Mouse (Mus musculus) heart, adult 8-10 months (tissue): ENCODE measurements around the gene Dvl3. TPM values are rescaled to one million over a fixed set of nuclear protein-coding genes. Genes with fewer than 3 reads are reported as not detected.
"Not testable (repeated sequence)": the region's sequence is repeated elsewhere in the genome, so short reads cannot be mapped to it uniquely, and the experiment has no call there.

Experiments used
- DNase-seq: peaks from one replicate; pipeline ENCODE4 v3.0.0; 2022; ENCODE audit warnings: low spot score
- total RNA-seq, 4 experiments: library from RNA; stranded (reverse); gene quantifications; 2 replicates each; pipeline ENCODE4 v1.2.4; 2022

The Dvl3 gene
- 10 to 100 TPM; 45.9 to 51.0 (median 48.2) TPM for total RNA-seq

DNA sequence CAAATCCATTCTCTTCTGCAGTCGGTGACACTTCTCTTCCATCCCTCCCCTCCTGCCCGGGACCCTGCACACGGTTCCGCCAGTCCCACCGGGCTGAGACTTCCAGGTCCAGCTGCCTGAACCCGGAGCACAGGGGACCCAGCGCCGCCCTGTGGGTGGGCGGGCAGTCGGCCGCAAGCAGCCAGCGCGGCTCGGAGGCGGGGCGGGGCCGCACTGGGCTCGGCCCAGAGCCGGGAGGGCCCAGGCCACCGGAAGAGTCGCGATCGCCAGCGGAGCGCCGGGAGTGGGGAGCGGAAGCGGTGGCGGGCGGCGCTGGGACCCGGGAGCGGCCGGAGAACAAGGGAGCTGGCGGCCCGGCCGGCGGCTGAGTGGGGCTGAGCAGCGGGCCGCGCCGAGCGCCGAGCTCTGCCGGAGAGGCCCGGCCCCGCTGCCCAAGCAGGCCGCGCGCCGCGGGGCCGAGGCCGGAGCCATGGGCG is at the start of gene Dvl3:
Gene Dvl3 (plus strand): TSS at position 257 of the 476 bp plus-strand sequence.
- peak; percentile 88 for DNase-seq

DNA sequence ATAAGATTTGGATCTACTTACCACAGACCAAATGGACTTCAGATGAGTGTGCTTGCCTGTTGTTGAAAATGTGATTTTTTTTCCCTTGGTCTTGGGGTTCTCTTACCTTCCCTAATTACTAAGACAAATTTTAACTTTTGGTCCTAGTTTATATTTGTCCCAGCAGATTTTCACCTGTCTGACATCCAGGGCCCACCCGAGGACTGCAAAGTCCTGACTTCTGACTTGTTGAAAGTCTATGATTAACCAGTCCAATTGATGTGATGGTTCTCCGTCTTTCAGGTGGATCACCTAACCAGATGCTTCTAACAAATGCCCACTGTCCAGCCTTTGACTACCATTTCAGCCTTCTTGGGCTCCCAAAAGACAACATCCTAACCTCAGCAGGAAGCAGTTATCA is 45.8 kb upstream of the Dvl3 start:
- no peak for DNase-seq

DNA sequence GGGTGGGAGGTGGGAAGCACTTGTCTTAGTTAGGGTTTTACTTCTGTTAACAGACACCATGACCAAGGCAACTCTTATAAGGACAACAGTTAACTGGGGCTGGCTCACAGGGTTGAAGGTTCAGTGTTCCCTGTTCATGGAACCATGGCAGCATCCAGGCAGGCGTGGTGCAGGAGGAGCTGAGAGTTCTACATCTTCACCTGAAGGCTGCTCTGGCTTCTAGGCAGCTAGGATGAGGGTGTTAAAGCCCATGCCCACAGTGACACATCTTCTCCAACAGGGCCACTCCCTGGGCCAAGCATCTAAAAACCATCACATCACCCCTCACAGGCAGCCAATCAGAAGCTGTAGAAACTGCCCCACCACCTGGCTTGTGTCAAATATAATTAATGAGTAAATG is 45.1 kb upstream of the Dvl3 start:
- DNase-seq: no peak

DNA sequence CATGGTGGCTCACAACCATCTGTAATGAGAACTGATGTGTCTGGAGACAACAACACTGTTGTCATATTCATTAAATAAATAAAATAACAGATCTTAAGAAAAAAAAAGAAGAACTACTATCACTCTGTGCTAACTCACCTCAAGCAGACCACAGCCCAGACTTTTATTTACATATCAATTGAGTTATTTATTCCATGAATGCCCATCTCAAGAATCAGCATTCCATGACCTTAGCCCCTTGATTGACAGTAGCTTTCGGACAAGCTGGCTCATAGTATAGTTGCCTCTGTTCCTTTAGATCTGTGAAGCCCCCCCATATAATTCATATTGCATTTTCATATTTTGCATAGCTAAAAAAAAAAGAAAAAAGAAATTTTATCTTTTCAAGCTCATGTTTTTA is 43.0 kb upstream of the Dvl3 start:
- DNase-seq: no peak

DNA sequence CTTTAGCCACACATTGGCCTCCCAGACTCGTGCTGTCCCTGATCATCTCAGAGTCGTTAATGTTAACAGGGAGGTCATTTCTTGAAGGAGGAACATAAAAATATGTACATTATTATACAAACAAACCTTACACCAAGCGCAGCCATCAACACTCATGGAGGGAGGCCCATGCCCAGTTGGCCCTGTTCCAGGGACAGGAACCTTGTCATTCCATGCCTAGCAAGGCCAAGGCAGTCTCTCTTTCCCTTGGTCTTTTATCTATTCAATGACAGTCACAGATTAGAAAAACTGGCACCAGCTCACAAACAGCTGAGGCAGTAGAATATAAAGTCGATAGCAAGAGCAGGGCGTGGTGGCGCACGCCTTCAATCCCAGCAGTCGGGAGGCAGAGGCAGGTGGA is 42.6 kb upstream of the Dvl3 start:
- no peak for DNase-seq

DNA sequence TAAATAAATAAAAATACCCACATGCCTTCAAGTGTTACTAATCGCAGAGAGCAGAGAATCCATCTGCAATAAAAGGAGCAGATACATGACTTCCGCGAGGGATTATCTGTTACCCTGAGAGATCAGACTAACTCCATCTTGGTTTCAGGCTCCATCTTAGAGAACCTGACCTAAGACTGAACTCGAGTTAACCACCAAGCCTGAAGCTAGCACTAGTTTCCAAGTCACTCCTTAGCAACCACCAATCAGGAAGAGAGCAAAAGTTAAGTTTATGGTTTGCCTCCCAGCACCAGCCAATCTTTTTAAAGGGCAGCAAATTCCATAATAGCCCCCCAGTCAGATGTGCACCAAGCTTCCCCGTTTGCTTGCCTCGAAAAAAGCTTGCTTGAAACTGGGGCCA is 42.0 kb upstream of the Dvl3 start:
- DNase-seq: no peak

DNA sequence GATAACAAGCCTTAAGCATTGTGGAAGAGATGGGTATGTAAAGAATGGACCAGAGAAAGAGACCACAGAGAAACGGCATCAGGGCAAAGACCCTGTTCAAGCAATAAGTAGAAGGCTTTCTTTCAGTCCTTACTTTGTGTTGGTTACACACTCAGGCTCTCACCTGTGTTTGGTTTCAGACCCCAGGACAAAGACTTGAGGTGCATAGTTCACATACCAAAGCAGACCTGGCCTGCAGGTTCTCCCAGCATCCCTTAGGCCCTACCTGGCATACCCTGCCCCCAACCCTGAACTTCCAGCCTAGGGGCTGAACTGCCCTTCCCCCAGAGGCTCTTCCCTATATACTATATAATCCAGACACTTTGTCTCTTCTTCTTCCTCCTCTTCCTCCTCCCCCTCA is 41.4 kb upstream of the Dvl3 start:
- DNase-seq: no peak

DNA sequence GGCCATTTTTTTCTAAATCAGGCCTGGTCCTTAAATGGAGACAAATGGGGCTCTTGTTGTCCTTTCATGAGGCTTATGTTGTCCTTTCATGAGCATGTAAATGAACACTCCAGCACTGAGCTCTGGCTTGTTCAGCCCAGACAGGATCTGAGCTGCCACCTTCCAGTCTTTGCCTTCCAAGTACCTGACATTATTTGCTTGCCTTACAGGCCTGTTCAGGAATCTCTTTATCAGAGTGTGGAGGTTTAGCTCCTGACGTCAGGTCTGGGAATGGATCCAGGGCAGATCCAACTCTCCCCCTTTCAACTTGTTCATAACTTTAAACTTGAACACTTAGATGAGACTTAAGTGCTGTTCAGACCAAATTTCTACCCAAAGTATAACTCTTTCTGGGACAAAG is 39.9 kb upstream of the Dvl3 start:
- peak; percentile 53 for DNase-seq

DNA sequence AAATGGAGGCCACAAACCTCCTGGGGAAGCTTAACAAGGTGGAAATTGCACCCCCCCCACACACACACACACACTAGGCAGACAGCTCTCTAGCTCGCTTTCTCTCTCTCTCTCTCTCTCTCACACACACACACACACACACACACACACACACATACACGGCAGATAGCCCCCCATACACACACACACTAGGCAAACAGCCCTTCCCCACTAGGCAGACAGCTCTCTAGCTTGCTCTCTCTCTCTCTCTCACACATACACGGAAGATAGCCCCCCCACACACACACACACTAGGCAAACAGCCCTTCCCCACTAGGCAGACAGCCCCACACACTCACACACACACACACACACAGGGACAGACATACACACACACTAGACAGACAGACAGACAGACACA is 39.5 kb upstream of the Dvl3 start:
- DNase-seq: no peak

DNA sequence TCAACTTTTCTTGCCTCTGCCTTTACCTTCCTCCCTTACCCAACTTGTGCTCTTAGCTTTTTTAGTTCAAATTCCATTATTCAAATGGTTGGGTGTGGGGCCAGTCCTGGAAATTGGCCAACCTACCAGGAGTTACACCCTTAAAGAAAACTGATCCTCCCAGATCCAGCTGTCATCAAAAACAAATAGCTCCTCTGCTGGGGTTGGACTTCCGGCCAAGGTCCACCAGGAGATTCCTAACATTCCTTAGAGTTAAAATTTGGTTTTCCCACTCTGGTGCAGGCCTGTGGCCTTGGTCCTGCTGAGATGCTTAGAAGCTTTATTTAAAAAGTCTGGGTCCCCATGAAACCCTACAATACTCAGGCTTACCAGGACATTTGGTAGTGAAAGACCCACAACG is 38.3 kb upstream of the Dvl3 start:
- no peak for DNase-seq

DNA sequence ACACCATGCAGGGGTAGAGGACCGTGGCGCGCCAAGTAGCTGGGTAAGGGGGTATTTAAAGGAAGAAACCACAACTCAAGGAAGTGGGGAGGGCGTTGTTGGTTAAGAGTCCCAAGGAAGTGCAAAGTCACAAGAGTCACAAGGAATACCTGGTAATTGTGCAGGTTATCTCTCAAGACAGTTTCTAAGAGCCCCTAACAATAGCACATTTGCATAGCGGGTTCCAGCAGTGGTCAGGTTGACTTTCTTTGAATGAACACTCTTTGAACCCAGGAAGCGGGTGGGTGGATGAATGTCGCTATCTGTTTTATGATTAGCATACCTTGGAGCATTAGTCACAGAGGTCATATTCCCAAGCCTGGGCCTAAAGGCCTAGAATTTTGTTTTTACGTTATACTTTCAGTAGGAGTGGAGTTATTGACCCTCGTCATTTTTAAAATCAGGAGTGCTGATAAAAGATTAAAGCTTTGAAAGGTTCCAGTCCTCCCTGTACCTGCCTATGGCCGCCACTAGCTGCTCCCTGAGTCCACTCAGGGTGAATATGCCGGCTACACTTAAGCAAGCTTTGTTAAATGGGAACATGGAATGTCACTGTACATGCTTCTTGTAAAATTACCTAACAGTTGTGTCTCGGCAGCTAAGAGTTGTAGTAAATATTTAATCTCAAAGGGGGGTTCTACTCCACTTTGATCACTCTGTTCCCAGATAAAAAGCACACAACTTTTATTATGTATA is 37.6 kb upstream of the Dvl3 start:
- not testable (repeated sequence) for DNase-seq

DNA sequence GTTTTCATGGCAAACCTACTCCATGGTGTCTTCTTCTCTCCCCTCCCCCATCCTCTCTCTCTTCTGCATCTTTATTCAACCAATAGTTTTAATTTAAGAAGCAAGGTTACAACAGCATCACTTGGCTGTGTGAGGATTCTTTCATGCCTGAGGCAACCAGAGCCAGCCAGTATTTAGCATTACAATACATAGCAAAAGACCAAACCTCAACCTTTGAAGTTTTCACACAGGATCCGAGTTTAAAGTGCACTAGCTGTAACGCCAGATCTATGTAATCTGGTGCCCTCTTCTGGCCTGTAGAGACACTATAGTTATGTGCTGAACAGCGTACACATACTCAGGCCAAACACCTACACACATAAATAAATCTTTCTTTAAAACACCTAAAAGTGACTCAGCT is 36.7 kb upstream of the Dvl3 start:
- no peak for DNase-seq

DNA sequence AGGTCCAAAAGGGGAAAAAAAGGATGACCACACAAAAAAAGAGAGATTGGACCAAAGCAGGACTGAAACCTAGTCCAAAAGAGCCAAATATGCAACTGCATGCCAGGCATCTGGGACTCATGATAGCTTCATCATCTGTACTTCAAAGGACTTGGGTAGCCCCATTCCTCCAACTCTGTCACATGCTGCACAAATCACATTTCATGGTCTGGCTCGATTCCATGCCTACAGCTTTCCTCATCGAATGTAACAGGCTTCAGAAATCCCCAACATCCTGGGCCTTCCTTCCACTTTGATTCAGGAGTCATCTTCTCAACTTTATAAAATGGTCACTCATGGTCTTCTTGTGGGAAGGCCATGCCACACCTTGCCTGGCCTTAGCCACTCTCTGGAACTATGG is 35.0 kb upstream of the Dvl3 start:
- no peak for DNase-seq

DNA sequence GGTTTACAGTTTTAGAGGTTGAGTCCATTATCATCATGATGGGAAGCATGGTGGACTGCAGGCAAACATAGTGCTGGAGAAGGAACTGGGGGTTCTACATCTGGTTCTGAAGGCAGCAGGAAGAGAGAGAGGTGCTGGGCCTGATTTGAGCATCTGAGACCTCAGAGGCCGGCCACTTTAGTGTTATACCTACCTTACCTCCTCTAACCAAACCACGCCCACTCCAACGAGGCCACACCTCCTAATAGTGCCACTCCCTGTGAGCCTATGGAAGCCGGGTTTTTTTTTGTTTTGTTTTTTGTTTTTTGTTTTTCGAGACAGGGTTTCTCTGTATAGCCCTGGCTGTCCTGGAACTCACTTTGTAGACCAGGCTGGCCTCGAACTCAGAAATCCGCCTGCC is 33.1 kb upstream of the Dvl3 start:
- DNase-seq: not testable (repeated sequence)

DNA sequence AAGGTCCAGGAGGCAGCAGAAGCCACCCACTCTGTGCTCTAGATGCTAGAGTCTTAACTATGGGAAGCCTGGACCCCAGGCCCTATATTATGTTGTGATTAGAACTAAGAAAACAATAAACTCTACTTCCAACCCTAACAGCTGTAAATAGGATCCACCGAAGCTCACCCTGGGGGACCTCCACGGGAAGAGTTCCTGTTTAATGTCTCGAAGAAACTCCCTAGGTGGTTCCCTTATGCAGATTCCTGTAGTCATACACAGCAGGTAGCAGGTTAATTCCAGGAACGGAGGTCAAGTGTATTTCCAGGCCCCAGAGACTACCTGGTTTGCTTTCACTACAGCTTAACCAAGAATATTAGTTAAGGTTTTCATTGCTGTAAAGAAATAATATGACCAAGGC is 31.7 kb upstream of the Dvl3 start:
- DNase-seq: no peak

DNA sequence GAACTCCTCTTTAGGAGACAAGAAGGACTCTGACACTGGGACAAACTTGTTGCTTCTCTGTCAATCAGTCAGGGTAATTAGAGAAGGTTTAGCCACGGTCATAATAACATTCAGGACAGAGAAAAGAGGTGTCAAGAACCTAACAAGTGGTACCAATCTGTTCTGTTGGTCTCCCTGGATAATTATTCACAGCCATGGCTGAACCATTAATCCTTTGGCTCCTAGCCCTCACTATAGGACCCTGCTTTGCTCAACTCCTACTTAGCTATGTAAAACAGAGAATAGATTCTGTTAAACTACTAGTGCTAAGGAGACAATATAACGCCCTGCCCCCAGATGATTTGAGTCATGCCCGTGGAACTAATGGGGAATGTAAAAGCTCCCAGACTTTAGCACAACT is 30.7 kb upstream of the Dvl3 start:
- DNase-seq: no peak

DNA sequence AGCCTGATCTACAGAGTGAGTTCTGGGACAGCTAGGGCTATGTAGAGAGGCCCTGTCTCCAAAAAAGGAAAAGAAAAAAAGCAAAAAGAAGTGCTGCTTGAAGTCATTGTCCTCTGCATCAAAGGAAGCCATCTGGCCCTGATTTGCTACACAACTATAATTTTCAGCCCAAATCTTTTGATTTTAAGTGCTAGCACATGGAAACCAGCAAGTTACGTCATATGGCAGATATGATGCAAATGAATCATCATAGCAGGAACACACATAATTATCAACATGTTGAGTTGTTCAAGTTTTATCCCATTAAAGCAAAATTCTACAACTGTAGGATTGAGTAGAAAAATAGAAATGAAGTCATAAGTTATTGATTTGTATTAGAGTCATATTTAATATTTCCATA is 28.6 kb upstream of the Dvl3 start:
- DNase-seq: no peak

DNA sequence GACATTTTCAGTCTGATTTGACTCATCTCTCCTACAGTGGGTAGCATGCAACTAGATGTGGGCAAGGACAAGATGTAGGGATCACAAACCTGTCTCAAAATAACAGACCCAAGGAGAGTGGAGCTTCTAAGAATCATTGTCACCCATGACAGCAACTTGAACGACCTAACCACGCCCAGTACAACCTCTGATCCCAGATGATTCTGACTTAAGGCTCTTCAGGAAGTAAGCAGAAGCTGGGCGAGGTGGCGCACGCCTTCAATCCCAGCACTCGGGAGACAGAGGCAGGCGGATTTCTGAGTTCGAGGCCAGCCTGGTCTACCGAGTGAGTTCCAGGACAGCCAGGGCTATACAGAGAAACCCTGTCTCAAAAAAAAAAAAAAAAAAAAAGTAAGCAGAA is 28.0 kb upstream of the Dvl3 start:
- DNase-seq: not testable (repeated sequence)

DNA sequence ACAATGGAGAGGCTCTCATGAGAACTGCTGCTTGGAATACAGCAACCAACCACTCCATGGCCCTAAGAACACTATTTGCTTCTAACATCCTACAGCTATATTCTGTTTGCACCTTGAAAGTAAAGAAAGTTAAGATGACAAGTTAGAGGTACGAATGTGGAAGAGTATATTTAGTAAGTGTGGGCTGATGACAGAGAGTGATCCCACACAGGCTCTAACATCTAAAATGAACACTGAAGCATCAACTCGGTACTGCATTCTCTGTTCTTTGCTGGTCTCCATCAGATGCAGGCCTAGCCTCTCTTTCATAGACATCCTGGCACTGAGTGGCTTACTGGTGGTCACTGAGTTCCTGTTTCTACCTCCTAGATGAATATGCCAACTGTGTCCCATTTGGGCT is 27.5 kb upstream of the Dvl3 start:
- DNase-seq: no peak

DNA sequence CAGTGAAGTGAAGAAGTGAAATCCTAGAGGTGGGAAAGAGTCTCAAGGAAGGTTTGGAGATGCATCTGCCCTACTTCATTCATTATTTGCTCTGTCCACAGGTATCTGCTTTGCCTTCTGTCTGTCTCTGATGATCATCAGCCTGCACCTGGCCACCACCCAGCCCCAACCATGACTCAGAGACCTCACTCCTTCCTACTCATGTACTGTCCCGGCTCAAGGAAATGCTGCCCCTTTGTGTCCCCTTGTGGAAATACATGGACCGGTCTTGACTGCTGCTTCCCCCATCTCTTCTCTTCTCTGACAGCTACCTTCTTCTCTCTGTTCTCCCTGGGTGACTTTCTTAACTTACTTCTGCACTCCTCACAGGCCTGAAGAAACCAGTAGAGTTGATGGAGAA is 26.2 kb upstream of the Dvl3 start:
- DNase-seq: no peak

DNA sequence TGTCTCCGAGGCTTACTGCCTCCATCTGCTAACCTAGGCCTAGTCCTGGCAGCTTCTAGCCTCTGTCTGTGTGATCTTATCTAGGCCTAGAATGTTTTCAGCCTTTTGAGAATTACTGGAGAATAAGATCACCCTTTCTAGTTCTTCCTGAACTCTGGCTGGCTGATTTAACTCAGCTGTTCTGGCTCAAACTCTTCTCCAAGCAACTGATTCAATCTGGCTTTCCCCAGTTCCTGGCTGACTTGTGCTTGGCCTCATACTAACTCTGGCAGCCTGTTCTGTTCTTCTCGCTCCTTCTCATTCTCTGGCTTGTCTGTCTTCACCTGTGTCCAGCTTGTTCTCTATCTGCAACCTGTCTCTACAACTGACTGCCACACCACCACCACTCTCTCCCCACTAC is 25.5 kb upstream of the Dvl3 start:
- DNase-seq: peak; percentile 35

DNA sequence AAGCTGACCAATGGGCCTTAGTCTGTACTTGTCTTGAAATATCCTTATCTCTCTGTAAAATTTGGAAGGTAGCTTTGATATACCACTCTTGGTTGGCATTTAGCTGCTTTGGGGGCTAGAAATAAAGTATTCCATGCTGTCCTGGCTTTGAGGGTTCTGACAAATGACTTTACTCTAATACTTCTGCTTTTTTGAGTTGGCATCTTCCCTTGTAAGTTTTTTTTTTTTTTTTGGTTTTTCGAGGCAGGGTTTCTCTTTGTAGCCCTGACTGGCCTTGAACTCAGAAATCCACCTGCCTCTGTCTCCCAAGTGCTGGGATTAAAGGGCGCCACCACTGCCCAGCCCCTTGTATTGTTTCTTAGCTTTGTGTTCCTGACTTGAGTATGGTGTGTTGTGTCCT is 23.3 kb upstream of the Dvl3 start:
- no peak for DNase-seq

DNA sequence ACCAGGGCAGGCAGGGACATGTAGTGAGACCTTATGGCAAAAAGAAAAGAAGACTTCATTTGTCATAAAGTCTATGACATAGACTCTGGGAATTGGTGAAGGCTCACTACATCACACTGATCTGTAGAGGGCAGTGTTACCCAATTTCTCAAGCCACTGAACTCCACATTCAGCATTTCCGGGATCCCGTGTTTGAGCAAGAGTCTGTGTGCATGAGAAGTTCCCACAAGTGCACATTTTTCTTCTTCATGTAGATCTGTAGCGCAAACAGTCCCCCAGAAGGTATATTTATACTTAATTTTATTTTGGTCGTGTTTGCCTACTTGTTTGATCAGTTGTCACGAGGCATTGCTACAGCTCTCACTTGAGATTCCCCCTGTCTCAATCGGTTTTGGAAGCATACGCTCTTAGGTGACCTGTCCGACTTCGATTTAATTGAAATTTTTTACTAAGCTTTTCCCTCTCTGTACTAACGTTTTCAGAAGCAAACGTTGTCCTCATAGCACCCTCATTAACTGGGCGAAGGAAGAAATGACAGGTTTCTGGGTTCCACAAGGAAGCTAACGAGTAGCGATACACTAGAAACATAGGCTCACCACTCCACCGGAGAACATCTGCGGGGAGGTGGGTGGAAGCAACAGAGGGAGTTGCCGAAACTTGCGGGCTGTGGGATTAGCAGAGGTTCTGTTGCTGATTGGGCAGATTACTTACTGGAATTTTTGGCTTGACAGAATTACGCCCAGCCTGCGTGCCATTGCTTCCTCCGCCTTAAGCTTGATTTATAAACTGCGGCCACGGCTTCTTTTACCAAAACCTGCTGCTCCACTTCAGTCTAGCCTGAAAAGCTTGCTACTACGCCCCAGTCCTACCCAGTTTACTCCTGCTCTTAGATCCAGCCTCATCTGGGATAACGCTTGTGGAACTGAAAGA is 19.8 kb upstream of the Dvl3 start:
- peak; percentile 81 for DNase-seq
